Mouse (Mus musculus): ENCODE measurements around the gene Palm2.

- no peak for TF ChIP-seq CTCF (conservative IDR thresholded peaks at IDR 0.05; ENCODE audit: low read length)
- no peak for TF ChIP-seq POU5F1 (IDR thresholded peaks at IDR 0.05; ENCODE audit: borderline replicate concordance, low read length)
- no peak for TF ChIP-seq NANOG (IDR thresholded peaks at IDR 0.05; ENCODE audit: borderline replicate concordance, low read length)
These were observed 136.2 kb downstream of the Palm2 start for GRCm38 (mm10) chr4:57570229-57570628.

Data from E14TG2a.4 (cell line).